Mouse (Mus musculus) embryonic facial prominence, embryonic 13.5 days (tissue): ENCODE data around the gene Dnhd1. TPM values are rescaled to one million over a fixed set of nuclear protein-coding genes. Genes with fewer than 3 reads are reported as not detected.
A peak's percentile ranks its signal among the peaks of the same experiment; 100 is the strongest.

Experiments used
- ATAC-seq: fragments of 200-750 bp; cut with Nextera tagmentation; 2 replicates; pipeline ENCODE4 v1.8.0; 2017; ENCODE audit warnings: low read depth; ENCODE audit not compliant: insufficient number of reproducible peaks, insufficient read depth, low FRiP score, low TSS enrichment
- H3K27ac ChIP-seq: fragments of 300-500 bp; sonication (generic); 2 replicates; pipeline ENCODE4 v1.5.1; 2015; ENCODE audit warnings: moderate library complexity, mild to moderate bottlenecking, inconsistent platforms
- H3K27me3 ChIP-seq: fragments of 300-500 bp; sonication (generic); 2 replicates; pipeline ENCODE4 v1.6.1; 2015; ENCODE audit warnings: mild to moderate bottlenecking, inconsistent platforms
- H3K36me3 ChIP-seq: fragments of 300-500 bp; sonication (generic); 2 replicates; pipeline ENCODE4 v1.6.1; 2015; ENCODE audit warnings: mild to moderate bottlenecking, inconsistent platforms
- H3K4me1 ChIP-seq: fragments of 300-500 bp; sonication (generic); 2 replicates; pipeline ENCODE4 v1.6.1; 2015; ENCODE audit warnings: inconsistent platforms
- H3K4me2 ChIP-seq: fragments of 300-500 bp; sonication (generic); 2 replicates; pipeline ENCODE4 v1.6.1; 2015; ENCODE audit warnings: moderate library complexity, mild to moderate bottlenecking, inconsistent platforms
- H3K4me3 ChIP-seq: fragments of 300-500 bp; sonication (generic); 2 replicates; pipeline ENCODE4 v1.5.1; 2015; ENCODE audit warnings: mild to moderate bottlenecking, inconsistent platforms
- H3K9ac ChIP-seq: fragments of 300-500 bp; sonication (generic); 2 replicates; pipeline ENCODE4 v1.6.1; 2015; ENCODE audit warnings: mild to moderate bottlenecking, inconsistent platforms
- H3K9me3 ChIP-seq: fragments of 300-500 bp; sonication (generic); 2 replicates; pipeline ENCODE4 v1.6.1; 2016; ENCODE audit warnings: inconsistent platforms
- WGBS: fragments of 180-500 bp; shearing (Covaris S2); methylation state at CpG from one replicate; pipeline ENCODE4 v1.1.7; 2015; ENCODE audit warnings: mixed read lengths; 5-methylcytosine and 5-hydroxymethylcytosine counted together
- polyA plus RNA-seq: library from polyadenylated mRNA; unstranded; fragments of >200 nt; fragmentation: Nextera tagmentation; extraction: Ambion mirVana; gene quantifications from 2 replicates; pipeline ENCODE4 v1.2.1, GENCODE M21; 2015

The Dnhd1 gene
- polyA plus RNA-seq, 1 experiment from 2014 or later, result 1.1 TPM

DNA sequence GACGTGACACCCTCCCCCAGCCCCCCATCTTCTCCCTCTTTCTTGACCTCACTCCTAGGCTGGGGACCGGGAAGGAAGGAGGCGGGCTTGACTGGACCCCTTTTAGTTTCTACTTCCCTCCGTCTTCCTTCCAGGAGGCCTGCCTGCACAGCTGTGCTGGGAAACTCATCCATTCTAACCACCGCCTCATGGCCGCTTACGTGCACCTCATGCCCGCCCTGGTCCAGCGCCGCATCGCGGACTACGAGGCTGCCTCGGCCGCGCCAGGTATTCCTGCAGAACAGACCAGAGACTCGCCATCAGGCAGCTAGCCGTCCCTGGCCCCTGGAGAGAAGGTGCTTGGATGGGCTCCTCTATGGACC is 9.8 kb upstream of the Dnhd1 start:
- Histone ChIP-seq H3K4me3 (peak overlapping the region; percentile 62), H3K4me1 (peaks cover 26% of the 10 kb centered on the region), H3K9me3 (no peaks in the 10 kb centered on the region), H3K27ac (peak overlapping the region; percentile 79), H3K9ac (peak overlapping the region; percentile 87), H3K4me2 (peak overlapping the region; percentile 96), H3K27me3 (no peaks in the 10 kb centered on the region), H3K36me3 (peaks cover 43% of the 10 kb centered on the region)
- ATAC-seq, result no peak
- WGBS, result under 1% methylated on average over 18 of the region's 18 CpGs

GRCm38 (mm10) chr7:105641936-105642335 is 8.7 kb upstream of the Dnhd1 start:
- H3K27ac ChIP-seq, result no peak overlapping the region
- WGBS, result 55% methylated on average over 3 of the region's 3 CpGs
- H3K4me2 ChIP-seq, result peak overlapping the region; percentile 96
- peaks cover 26% of the 10 kb centered on the region for H3K4me1 ChIP-seq
- H3K9ac ChIP-seq, result 0 out of 2 replicates have a peak overlapping the region, but pooled peaks have one; percentile 27
- peaks cover 32% of the 10 kb centered on the region for H3K36me3 ChIP-seq
- H3K4me3 ChIP-seq, result no peak overlapping the region
- no peaks in the 10 kb centered on the region for H3K9me3 ChIP-seq
- no peaks in the 10 kb centered on the region for H3K27me3 ChIP-seq
- ATAC-seq, result no peak

DNA sequence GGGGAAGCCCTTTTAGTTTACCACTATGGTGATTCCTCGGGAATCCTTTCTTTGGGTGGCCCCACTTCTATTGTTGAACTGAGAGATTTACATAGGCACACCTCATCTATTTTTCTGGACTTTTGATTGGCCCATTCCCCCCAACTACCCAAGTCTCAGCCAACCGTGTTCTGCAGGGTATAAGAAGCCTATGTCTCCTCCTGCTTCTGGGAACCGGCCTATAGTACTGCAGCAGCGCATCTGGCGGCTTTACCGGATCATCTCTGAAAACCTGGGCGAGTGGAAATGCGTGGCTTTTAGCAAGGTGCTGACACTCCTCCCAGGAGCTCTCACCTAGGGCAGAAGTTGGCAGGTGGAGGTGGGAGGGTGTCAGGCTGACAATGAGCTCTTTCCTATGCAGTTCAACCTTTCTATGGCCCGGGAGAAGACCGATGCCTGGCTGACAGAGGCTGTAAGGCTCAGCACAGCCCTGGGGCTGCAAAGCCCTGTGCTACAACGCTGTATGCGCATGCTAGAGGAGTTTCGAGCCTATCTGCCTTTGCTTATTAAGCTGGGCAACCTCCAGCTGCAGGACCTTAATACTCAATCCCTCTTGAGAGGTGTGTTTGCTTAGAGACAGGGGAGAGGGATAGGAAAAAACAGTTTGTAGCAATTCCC is 35.0 kb downstream of the Dnhd1 start:
- Histone ChIP-seq H3K9ac (no peak overlapping the region), H3K9me3 (no peaks in the 10 kb centered on the region), H3K27ac (no peak overlapping the region), H3K36me3 (no peaks in the 10 kb centered on the region), H3K4me3 (no peak overlapping the region), H3K4me1 (0 out of 2 replicates have a peak, but pooled peaks cover 4% of the 10 kb centered on the region), H3K4me2 (peak overlapping the region; percentile 44), H3K27me3 (peaks cover 5% of the 10 kb centered on the region; the same call in 1 of the 2 replicates)
- no peak; the same call in 1 of the 2 replicates for ATAC-seq
- WGBS, result 12% methylated on average over 13 of the region's 13 CpGs

DNA sequence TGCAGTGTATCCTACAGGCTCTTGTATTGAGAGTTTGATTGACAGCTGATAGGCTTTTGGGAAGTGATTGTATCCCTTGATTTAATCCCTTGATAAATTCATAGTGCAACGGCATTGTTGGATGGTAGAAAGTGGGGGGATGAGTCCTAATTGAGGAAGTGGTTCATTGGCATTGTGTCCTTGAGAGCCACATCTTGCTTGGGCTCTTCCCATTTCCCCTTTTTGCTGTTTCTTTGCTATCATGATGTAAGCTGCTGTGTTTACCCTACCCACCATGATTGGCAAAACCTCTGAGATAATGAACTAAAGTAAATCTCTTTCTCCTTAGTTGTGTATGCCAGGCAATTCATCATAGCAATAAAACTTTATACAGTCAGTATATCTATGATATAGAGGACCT is 40.2 kb downstream of the Dnhd1 start:
- no peak for ATAC-seq
- H3K4me2 ChIP-seq, result no peak overlapping the region
- 0 out of 2 replicates have a peak, but pooled peaks cover under 1% of the 10 kb centered on the region for H3K4me1 ChIP-seq
- H3K27me3 ChIP-seq, result 0 out of 2 replicates have a peak, but pooled peaks cover under 1% of the 10 kb centered on the region
- no peaks in the 10 kb centered on the region for H3K9me3 ChIP-seq
- H3K4me3 ChIP-seq, result no peak overlapping the region
- no peaks in the 10 kb centered on the region for H3K36me3 ChIP-seq
- H3K9ac ChIP-seq, result no peak overlapping the region
- no peak overlapping the region for H3K27ac ChIP-seq
- 75% methylated on average over 1 of the region's 1 CpGs for WGBS

- no peak for ATAC-seq
- H3K9me3 ChIP-seq, result no peaks in the 10 kb centered on the region
- H3K4me3 ChIP-seq, result no peak overlapping the region
- no peaks in the 10 kb centered on the region for H3K36me3 ChIP-seq
- 84% methylated on average over 16 of the region's 16 CpGs for WGBS
- no peak overlapping the region for H3K4me2 ChIP-seq
- no peak overlapping the region for H3K27ac ChIP-seq
- no peaks in the 10 kb centered on the region for H3K27me3 ChIP-seq
- no peak overlapping the region for H3K9ac ChIP-seq
- no peaks in the 10 kb centered on the region for H3K4me1 ChIP-seq
Observed at GRCm38 (mm10) chr7:105703184-105703583, 52.6 kb downstream of the Dnhd1 start.

DNA sequence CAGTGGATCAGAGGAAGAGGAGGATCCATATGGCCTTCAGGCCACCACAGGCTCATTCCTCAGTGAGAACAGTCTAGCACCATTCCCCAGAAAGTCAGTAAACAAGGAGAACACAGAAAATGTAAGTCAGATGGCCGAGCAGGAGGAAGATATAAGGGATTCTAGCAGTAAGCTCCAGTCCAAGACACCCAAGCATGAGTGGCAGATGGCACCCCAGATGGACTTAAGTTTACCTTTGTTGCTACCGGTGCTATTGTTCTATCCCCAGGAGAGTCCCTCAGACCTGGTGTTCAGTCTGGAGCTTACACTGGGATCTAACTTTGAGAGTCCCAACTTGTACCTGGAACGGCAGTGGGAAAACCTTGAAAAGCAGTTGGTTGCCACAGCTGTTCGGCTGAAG is 53.2 kb downstream of the Dnhd1 start:
- ATAC-seq, result no peak
- no peaks in the 10 kb centered on the region for H3K36me3 ChIP-seq
- no peaks in the 10 kb centered on the region for H3K9me3 ChIP-seq
- no peak overlapping the region for H3K9ac ChIP-seq
- 83% methylated on average over 4 of the region's 4 CpGs for WGBS
- H3K4me2 ChIP-seq, result no peak overlapping the region
- no peak overlapping the region for H3K4me3 ChIP-seq
- H3K4me1 ChIP-seq, result no peaks in the 10 kb centered on the region
- no peaks in the 10 kb centered on the region for H3K27me3 ChIP-seq
- H3K27ac ChIP-seq, result no peak overlapping the region

DNA sequence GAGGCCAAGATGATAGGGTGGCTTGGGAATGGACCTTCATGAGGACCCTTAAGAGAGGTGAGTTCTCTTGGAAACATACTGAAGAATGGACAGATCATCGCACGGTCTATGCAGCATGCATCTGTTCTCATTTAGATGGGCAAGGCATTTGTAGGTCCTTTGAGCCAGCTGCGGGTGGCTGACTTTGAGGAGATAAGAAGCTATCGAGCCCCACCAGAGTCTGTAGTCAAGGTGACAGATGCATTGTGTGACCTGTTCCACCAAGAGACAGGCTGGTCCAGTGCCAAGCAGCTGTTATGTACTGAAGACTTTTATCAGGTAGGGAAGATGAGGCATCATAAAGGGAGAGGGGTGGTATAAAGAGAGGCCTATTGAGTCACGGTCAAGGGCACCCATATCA is 58.1 kb downstream of the Dnhd1 start:
- H3K4me3 ChIP-seq, result no peak overlapping the region
- H3K4me2 ChIP-seq, result no peak overlapping the region
- H3K9me3 ChIP-seq, result no peaks in the 10 kb centered on the region
- no peak overlapping the region for H3K27ac ChIP-seq
- H3K9ac ChIP-seq, result no peak overlapping the region
- WGBS, result 91% methylated on average over 5 of the region's 5 CpGs
- H3K36me3 ChIP-seq, result no peaks in the 10 kb centered on the region
- H3K4me1 ChIP-seq, result no peaks in the 10 kb centered on the region
- no peaks in the 10 kb centered on the region for H3K27me3 ChIP-seq
- no peak for ATAC-seq

- no peak overlapping the region for H3K4me3 ChIP-seq
- ATAC-seq, result no peak
- WGBS, result 51% methylated on average over 3 of the region's 3 CpGs
- H3K9ac ChIP-seq, result no peak overlapping the region
- H3K27ac ChIP-seq, result no peak overlapping the region
- H3K9me3 ChIP-seq, result no peaks in the 10 kb centered on the region
- H3K4me1 ChIP-seq, result no peaks in the 10 kb centered on the region
- H3K36me3 ChIP-seq, result no peaks in the 10 kb centered on the region
- H3K4me2 ChIP-seq, result no peak overlapping the region
- H3K27me3 ChIP-seq, result no peaks in the 10 kb centered on the region
Observed at GRCm38 (mm10) chr7:105715366-105715765, 64.7 kb downstream of the Dnhd1 start.

- Histone ChIP-seq H3K9ac (no peak overlapping the region), H3K9me3 (no peaks in the 10 kb centered on the region), H3K4me1 (no peaks in the 10 kb centered on the region), H3K36me3 (no peaks in the 10 kb centered on the region), H3K27me3 (no peaks in the 10 kb centered on the region), H3K4me3 (no peak overlapping the region), H3K27ac (no peak overlapping the region), H3K4me2 (no peak overlapping the region)
- WGBS, result 78% methylated on average over 2 of the region's 2 CpGs
- ATAC-seq, result no peak
Observed at GRCm38 (mm10) chr7:105721916-105722315, 71.3 kb downstream of the Dnhd1 start.

GRCm38 (mm10) chr7:105726144-105726979 is 75.7 kb downstream of the Dnhd1 start:
- WGBS, result 81% methylated on average over 4 of the region's 4 CpGs
- no peak overlapping the region for H3K4me3 ChIP-seq
- H3K4me2 ChIP-seq, result no peak overlapping the region
- H3K36me3 ChIP-seq, result peaks cover 25% of the 10 kb centered on the region
- ATAC-seq, result no peak
- H3K27ac ChIP-seq, result no peak overlapping the region; the same call in 1 of the 2 replicates
- no peaks in the 10 kb centered on the region for H3K9me3 ChIP-seq
- H3K9ac ChIP-seq, result 0 out of 2 replicates have a peak overlapping the region, but pooled peaks have one; percentile 37
- H3K4me1 ChIP-seq, result no peaks in the 10 kb centered on the region
- H3K27me3 ChIP-seq, result no peaks in the 10 kb centered on the region

GRCm38 (mm10) chr7:105726980-105727325 is 76.3 kb downstream of the Dnhd1 start:
- Histone ChIP-seq H3K27ac (no peak overlapping the region; the same call in 1 of the 2 replicates), H3K9ac (0 out of 2 replicates have a peak overlapping the region, but pooled peaks have one; percentile 37), H3K27me3 (no peaks in the 10 kb centered on the region), H3K4me2 (no peak overlapping the region), H3K36me3 (peaks cover 31% of the 10 kb centered on the region), H3K9me3 (no peaks in the 10 kb centered on the region), H3K4me1 (no peaks in the 10 kb centered on the region), H3K4me3 (no peak overlapping the region)
- WGBS, result 92% methylated on average over 4 of the region's 4 CpGs
- ATAC-seq, result no peak
